Mouse (Mus musculus) neutrophil, adult 83 days (primary cell): Measurements from ENCODE around the gene Chid1. TPM values are rescaled to one million over a fixed set of nuclear protein-coding genes. Genes with fewer than 3 reads are reported as not detected.

Experiments used
- total RNA-seq, 2 experiments: library from RNA; stranded (reverse); gene quantifications; one replicate each; pipeline ENCODE4 v1.2.4; 2023

The Chid1 gene
- 10 to 100 TPM; 20.7 to 21.3 TPM for total RNA-seq

DNA sequence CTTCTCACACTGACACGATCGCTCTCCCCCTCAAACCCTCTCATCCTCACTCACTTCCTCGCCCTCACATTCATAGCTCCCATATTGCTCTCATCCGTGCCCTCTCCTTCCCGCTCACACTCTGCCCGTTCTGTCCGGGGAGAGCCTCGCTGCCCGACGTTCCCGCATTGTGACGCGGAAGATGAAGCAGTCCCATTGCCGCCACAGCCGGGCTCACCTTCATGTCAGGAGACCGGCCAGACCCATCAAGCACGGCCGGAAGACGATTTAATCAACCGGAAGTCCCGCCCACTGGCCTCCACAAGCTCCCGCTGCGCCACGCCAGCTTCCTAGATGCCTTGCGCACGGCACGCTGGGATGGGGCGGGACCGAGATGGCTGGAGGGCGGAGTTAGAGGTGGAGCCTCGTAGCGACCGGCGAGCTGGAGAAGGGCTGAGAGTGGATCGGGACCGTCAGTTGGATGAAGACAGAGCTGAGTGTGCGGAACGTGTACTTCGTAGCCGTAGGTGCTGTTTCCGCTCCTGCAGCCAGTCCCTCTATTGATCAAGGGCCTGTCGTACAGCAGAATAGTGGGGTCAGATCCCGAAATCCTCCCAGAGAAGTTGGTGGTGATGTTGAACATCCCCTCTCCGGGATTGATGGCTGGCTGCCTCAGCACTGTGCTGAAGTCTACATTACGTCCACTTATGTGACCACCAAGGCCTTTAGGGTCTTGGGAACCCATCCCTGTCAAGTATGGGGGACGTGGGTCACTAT lies at the start of gene Chid1:
Gene Chid1 (minus strand): TSS at position 302 of the 756 bp plus-strand sequence.

DNA sequence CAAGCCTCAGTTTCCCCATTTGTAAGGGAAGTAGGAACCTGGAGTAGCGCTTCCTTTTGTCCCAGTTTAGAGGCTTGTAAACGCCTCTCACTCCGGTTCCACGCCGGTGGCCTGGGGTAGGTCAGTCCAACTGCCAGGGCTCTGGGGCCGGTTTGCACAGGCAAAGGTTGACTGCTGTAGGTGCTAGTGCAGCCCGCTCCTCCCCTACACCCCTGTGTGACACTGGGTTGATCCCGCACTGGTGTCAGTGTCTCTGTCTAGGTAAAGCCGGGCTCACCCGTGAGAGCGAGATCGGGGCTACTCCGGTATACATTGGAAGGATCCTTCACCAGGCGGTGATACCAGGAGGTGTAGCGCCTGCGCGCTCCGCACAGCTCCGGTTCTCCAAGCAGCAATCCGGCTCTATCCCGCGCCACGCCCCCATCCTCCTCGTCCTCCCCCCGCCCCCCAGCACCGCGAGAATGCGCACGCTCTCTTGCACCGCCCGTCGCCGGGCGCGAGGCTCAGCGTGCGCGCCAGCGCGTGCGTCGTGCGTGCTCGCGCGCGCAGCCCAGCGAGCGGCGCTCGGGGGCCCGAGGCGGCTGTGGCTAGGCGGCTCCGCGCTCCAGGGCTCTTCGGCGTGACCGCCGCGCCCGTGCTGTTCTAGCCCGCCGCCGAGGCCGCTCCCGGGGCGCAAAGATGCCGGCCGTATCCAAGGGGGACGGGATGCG lies 22.2 kb upstream of the Chid1 start, which contains the start of gene Ap2a2:
Gene Ap2a2 (plus strand): TSS at position 492 of the 710 bp plus-strand sequence.

DNA sequence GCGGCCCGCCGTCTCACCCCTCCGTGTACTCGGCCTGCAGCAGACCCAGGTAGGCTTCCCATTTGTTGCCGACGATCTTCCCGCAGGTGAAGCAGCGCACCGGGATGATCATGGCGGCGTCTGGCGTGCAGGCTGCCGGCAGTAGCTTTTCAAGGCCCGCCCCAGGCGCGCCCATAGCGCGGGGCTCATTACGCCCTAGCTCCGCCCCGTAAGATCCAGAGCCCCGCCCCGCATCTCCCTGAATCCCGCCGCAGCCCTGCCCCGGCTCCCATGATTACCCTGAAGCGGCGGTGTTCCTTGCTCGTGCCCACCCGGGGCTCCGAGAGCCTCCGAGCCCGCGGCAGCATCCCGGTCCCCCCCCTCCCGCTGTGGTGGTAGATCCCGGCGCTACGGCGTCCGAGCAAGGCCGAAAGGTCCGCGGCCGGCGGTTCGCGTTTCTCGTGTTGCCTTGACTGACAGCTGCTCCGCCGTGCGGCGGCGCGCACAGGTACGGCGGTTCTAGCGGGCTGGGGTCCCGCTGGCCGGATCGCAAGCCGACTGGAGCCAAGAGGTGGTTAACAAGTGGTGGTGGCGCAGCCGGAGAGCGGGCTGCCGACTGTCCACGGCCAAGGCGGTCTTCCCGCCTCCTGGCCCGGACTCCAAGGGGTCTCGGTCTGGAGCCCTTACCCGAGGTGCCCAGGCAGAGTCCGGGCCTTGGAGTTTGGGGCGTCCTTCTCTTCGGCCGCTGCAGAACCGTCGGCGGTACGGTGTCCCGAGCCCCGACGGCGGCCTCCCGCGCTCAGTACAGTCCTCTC lies 64.4 kb downstream of the Chid1 start, which contains the start of the genes Polr2l and Tspan4:
Gene Polr2l (minus strand): TSS at position 122 of the 794 bp plus-strand sequence.
Gene Tspan4 (plus strand): TSS at position 230 of the 794 bp plus-strand sequence.

DNA sequence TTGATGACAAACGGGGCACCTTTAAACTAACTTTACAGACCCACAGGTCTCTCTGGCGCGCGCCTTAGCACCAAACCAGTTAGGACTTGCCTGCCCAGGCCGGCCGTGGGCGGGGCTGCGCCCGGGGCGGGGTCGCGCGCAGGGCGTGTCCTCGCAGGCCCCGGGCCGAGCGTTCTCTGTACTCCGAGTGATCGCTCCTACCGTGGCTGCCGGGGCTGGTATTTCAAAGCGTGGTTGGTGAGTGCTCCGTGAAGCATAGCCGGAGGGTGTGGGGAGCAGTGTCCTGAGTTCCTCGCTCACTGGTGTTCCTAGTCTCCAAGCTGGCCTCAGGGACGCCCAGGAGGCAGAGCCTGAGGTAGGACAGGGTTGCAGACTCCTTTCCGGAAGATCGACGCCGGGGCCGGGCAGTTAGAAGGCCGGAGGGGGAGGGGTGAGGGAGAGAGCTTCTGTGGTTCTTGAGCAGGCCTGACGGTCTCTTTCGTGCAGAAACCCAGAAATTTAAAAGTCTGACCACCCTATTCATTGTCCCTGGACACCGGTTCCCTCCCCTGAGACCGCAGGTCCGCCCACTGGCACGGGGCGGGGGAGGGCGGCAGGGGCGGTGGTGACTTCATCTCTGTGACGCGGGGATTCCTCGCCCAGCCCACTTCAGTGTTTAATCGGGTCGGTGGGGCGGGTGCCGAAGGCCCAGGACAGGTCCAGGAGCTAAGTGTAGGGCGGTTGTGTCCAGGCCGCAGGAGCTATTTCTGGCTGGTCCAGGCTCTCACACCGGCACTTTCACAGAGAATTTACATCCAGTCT lies 72.2 kb downstream of the Chid1 start, which contains the start of gene Cd151:
Gene Cd151 (plus strand): TSS at position 163 of the 801 bp plus-strand sequence.

DNA sequence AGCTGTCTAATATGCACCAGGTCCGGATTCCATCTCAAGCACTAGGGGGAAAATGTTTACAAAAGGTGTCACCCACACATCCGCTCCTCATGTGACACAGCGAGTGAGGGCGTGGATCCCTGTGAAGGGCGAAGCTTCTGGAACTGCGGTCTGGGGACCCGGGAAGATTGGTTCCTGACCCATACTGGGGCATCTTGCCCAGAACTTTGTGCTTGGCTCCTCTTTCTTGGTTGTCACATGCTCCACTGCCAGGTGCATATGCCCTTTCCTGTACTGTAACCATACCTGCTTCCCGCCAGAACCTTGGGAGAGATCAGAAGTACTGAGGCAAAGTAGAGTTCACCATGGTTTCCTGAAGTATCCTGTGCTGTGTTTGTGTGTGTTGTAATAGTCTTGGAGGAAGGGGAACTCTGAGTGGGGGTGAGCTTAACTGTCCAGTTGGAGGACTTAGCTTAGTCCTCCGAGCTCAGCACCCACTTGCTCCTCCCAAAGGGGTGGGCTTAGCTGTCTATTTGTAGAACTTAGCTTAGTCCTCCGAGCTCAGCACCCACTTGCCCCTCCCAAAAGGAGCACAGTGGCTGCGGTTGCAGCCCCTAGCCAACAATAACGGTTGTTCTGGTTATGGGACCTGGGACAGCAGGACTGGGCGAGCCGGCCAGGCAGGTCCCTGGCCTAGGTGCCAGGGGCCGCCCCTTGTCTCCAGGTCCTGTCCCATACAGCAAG lies 79.1 kb downstream of the Chid1 start, which contains the start of gene Cracr2b:
Gene Cracr2b (plus strand): TSS at position 704 of the 723 bp plus-strand sequence.

DNA sequence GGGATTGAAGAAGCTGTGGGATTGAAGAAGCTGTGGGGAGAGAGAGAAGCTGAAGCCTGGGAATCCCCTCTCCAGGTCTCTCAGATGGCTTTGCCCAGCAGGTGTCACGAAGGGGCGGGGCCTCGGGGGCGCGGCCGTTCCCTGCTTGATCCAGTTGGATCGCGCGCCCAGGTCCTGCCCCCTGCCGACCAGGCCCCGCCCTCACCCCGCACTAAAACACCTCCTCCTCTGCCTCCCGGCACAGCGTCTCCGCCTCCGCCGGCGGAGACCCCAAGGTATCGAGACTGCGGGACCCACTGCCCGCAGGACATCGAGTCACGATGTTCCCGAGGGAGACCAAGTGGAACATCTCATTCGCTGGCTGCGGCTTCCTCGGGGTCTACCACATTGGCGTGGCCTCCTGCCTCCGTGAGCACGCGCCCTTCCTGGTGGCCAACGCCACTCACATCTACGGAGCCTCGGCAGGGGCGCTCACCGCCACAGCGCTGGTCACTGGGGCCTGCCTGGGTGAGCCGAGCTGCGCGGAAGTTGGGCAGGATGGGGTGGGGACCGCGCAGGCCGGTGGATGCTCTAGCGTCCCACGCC lies 84.6 kb downstream of the Chid1 start, which contains the start of gene Pnpla2:
Gene Pnpla2 (plus strand): TSS at position 232 of the 585 bp plus-strand sequence.

DNA sequence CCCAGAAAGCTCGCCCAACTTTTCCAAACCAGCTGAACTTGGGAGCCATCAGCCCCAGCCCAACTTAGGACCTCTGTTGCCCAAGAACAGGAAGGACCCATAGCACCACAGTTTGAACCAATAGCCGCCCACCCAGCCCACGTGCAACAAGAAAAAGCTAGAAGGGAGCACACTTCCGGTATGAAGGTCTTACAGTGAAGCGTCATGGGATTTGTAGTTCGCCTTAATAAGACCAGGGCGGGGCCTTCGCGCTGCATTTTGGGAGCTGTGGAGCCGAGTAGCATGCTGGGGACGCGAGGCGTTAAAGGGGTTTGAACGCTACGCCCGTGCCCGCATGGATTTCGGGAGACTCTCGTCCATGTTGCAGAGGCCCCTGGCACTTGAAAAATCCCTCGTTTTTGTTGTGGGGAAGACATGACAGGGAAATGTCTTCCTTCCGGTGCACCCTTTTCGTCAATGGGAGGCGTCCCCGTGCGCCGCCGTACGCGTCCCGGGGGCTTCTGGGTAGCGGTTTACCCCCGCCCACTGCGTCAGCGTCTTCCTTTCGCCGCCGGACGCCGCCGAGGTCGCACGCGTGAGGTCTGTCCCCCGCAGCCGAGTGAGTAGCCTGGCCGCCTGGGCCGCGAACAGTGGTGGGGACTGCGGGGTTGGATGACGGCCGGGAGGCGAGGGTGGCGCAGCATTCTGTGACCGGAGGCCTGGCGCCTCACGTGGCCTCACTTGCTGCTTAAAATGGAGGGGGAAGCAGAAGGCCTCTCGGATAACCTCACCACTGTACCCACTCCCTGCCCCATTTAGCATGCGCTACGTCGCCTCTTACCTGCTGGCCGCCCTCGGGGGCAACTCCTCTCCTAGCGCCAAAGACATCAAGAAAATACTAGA lies 92.3 kb downstream of the Chid1 start, which contains the start of gene Rplp2:
Gene Rplp2 (plus strand): TSS at position 261 of the 882 bp plus-strand sequence.

DNA sequence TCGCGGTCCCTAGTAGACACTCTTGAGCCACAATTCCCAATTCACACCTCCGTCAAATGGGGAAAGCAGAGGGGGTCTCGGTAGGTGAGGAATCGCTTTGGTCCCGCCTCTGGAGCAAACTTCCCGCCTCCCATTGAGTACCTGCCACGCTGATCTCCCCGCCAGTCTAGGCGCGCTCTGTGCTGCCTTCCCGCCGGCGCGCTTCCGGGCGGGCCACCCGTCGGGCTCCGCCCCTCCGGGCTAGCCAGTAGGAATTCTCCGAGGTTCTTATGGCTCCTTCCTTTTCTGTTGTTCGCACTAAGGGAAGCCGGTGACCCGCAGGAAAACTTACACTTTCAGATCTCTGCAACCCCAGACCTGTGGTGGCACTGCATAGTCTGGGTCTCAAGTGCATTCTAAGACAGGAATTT lies 95.8 kb downstream of the Chid1 start, which contains the start of gene Pidd1:
Gene Pidd1 (minus strand): TSS at position 198 of the 410 bp plus-strand sequence.

Other genes starting within 250 kb of the Chid1 start
- not detected for gene Drd4, start 247.9 kb downstream of the Chid1 start, total RNA-seq
- 10 to 100 TPM; 24.3 to 35.7 TPM for gene Deaf1, start 212.2 kb downstream of the Chid1 start, total RNA-seq
- 10 to 100 TPM in 1 of 2 experiments, 1 to 10 TPM in 1; 8.5 to 11.1 TPM for gene Tmem80, start 212.1 kb downstream of the Chid1 start, total RNA-seq
- gene Eps8l2, start 201.0 kb downstream of the Chid1 start, total RNA-seq, result under 1 TPM; 0.26 to 0.60 TPM
- 100 to 1,000 TPM; 644 to 676 TPM for gene Taldo1, start 147.7 kb downstream of the Chid1 start, total RNA-seq
- gene Gatd1, start 125.7 kb downstream of the Chid1 start, total RNA-seq, result 10 to 100 TPM; 20.7 to 21.1 TPM
- gene Cend1, start 110.4 kb downstream of the Chid1 start, total RNA-seq, result not detected
- 10 to 100 TPM; 13.1 to 17.9 TPM for gene Slc25a22, start 102.0 kb downstream of the Chid1 start, total RNA-seq
- gene Pidd1, start 95.8 kb downstream of the Chid1 start, total RNA-seq, result 10 to 100 TPM; 14.4 to 16.1 TPM
- 100 to 1,000 TPM; 767 to 918 TPM for gene Rplp2, start 92.5 kb downstream of the Chid1 start, total RNA-seq
- 10 to 100 TPM; 73.0 to 87.7 TPM for gene Pnpla2, start 84.7 kb downstream of the Chid1 start, total RNA-seq
- gene Cracr2b, start 78.8 kb downstream of the Chid1 start, total RNA-seq, result 1 to 10 TPM; 3.7 to 8.1 TPM
- gene Cd151, start 72.5 kb downstream of the Chid1 start, total RNA-seq, result 10 to 100 TPM; 11.9 to 15.1 TPM
- gene Polr2l, start 64.7 kb downstream of the Chid1 start, total RNA-seq, result 10 to 100 TPM; 12.5 to 14.0 TPM
- 1 to 10 TPM; 3.2 TPM for gene Tspan4, start 64.6 kb downstream of the Chid1 start, total RNA-seq
- 10 to 100 TPM; 95.5 to 97.7 TPM for gene Ap2a2, start 22.3 kb upstream of the Chid1 start, total RNA-seq
- under 1 TPM; 0.38 to 0.42 TPM for gene Muc6, start 115.5 kb upstream of the Chid1 start, total RNA-seq
- gene Muc2, start 150.5 kb upstream of the Chid1 start, total RNA-seq, result under 1 TPM; 0.13 to 0.46 TPM
- not detected for gene Muc5ac, start 249.1 kb upstream of the Chid1 start, total RNA-seq